Mouse (Mus musculus) frontal cortex, postnatal 25 days (tissue): ENCODE data around the gene Cd47.

Experiments
- DNase-seq, 2 experiments: peaks; one replicate each; pipeline ENCODE4 v3.0.0; 2022; ENCODE audit warnings: low spot score in 2 of 2

Gene Cd47

DNA sequence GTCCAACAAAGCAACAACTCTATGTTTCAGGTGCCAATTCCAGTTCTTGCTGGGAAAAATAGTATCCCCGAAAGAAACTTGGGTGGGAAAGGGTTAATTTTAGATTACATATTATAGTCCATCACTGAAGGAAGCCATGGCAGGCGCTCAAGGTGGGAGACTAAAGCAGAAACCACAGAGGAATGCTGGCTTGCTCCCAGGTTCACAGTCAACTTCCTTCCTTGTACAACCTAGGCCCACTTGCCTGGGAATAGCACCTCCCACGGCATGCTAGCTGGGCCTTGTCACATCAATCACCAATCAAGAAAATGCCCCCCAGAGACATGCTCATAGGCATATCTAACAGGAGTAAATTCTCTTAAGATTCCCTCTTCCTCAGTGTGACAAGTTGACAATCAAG is 32.0 kb downstream of the Cd47 start:
- DNase-seq, result no peak

DNA sequence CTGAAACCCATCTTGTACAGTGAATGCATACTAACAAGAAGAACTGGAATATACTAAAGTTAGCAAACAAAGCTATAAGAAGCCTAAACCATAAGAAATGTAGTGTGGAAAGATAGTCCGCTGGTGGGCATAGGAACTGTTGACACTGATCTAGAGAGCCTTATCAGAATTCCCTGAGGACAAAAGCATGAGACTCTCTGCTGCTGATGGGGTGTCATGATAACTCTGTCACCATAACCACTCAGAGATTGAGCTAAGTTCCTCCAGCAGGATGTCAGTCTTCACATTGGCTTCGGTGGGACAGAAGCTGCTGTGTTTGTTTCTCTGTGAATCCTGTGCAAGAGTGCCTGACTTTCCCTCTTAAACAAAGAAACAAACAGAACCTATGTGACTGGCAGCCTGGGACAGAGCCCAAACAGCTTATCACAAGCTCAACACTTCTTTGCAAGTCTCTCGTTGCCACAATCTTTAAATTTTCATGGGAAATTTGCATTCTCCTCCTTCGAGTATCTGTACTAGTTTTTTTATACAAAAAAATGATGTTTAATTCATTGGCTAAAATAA is 33.9 kb downstream of the Cd47 start:
- no peak for DNase-seq

- no peak for DNase-seq
Observed at GRCm38 (mm10) chr16:49836634-49837164, 36.4 kb downstream of the Cd47 start.

DNA sequence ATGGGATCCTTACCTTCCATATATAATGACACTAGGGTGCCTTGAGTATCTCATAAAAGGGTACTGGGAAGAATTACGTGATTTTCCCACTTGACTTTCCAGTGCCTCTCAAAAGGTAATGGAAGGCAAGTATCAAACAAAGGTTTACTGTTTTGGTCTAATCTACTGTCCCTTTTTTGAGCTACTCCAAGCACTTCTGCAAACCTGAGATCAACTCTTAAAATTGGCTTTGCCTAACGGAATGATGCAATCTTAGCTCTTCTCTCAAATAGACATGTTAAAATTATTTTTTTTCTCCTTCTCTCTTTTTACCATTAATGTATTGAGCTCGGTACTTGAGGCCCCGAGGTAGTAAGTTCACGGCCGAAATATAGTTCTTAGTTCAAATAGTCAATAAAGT is 38.6 kb downstream of the Cd47 start:
- DNase-seq, result no peak

DNA sequence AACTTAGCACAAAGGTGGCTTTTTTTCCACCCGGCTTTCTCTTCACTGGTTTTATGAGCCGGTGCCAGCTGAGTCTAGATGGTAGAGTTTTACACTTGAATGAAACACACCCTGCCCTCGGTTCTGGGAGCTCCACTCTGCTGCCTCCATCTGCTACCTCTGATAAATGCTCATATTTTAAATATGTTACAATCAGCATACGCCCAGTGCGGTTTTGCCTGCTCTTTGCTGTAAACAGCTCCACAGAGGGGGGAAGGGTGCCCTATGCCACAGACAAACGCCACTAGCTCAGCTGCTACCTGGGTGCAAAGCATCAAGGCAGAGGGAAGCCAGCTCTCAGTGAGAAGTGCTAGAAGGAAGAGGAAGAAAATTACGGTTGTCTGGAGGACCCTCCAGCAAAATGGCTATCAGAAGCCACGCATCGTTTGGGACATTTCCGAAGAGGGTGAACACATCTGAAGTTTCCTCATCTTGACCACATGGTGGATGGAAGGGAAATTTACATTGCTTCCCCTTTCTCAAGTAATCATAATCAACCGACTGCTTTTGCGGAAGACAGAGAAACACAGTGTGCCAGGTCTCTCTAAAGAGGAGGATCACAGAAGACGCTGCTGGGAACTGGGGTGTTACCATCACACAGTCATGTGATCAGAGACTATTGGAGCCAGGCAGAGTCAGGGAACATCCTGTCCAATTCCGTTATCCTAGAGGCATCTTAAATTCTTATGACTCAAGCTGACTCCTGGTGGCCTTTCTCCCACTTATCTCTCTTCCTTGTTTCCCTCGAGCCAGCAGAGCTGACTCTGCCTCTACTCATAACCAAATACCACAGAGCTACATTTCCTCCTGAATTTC is 39.6 kb downstream of the Cd47 start:
- no peak for DNase-seq

DNA sequence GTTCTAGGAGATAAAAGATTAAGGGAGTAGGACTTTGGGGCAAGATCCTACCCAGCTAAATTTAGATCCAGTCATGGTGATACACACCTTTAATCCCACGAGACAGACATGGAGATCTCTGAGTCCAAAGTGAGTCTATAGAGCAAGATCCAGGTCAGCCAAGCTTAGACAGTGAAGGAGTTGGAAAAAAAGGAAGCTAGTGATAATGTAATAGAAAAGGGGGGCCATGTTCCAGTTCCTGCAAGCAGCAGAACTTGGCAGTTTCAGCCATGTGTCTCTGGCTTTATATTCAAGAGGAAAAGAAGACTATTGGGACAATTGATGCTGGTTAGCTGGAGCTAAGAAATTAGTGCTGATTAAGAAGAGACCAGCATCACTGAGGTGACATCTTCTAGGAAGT is 43.4 kb downstream of the Cd47 start:
- no peak for DNase-seq

DNA sequence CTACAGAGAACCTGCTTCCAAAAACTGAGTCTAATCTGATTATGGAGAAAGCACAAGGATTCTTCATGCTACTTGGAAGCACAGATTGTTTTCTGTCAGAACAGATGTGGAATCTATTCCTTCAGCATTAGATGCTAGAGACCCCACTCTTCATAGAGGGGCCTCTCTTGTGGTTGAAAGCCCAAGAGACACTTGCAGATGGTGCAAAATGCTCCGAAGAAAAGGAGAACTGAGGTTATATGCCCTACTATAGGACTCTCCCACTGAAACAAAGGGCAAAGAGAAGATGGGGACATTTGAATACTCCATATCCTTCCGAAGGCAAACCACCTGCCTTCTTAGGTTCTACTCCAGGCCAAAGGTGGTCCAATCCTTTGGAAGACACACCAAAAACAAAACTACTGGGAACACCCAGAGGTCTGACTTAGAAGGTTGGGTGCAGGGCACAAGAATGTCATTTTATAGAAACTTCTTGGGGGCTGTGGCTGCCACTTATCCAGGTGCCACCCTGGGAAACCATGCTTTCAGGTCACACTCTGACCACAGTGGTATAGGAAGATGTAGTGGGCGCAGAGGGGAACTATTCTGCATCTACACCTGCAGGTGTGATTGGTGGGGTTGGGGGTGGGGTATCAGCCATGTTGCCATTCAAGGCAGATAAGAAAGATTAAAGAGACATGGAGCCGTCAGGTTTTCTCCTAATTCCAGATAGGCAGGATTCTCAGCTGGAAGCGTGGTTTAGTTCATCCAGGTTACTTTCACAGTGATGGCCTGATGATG is 47.1 kb downstream of the Cd47 start:
- no peak for DNase-seq

DNA sequence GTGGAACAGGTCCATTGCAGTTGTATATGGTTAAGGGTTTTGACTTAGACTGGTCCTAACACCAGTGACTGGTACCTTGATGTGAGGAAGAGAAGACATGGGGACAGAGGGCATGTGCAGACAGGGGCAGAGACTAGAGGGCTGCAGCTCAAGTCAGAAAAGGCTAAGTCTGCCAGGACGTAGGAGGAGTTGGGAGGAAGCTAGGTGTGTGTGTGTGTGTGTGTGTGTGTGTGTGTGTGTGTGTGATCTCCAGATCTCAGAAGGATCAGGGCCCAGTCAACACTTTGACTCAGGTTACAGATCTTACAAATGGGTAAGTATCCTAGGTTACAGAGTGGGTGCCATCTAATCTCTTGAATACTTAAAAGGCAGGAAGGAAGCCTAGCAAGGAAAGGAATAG is 48.3 kb downstream of the Cd47 start:
- no peak for DNase-seq

DNA sequence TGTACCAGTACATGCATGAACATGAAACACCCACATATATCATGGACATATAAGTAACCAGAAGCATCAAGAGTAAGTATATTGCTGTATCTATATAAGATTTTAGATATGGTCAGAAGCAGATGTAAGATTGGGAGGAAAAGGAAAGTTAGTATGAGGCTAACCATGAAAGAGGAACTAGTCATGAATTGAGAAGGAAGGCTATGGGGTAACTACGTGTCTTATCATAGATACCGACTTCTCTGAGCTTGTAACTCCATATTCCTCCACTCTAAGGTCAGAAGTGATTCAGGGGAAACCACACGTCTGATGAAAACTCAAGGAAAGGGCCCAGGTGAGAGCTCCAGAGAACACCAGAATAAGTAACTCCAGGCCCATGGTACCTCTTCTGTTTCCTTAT is 52.6 kb downstream of the Cd47 start:
- no peak for DNase-seq

- DNase-seq, result no peak
Observed at GRCm38 (mm10) chr16:49853633-49854032, 53.3 kb downstream of the Cd47 start.

DNA sequence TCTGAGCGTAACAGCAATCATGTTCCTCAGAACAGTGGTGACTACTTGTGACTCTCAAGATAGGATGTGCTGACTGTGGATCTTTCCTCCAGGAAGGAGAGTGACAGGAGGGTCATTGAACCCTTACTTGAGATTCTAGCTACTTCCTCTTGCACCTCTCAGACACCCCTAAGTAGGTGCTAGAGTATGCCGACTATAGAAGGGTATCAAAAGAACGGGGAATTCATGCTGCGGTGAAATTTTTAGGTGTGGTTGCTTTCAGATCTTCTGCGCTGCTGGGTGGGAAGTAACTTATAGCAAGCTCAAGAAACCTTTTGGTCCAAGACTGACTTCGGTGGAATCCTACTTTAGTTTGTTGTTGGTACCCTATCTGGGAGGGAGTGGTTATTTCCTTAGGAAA is 53.9 kb downstream of the Cd47 start:
- no peak for DNase-seq

DNA sequence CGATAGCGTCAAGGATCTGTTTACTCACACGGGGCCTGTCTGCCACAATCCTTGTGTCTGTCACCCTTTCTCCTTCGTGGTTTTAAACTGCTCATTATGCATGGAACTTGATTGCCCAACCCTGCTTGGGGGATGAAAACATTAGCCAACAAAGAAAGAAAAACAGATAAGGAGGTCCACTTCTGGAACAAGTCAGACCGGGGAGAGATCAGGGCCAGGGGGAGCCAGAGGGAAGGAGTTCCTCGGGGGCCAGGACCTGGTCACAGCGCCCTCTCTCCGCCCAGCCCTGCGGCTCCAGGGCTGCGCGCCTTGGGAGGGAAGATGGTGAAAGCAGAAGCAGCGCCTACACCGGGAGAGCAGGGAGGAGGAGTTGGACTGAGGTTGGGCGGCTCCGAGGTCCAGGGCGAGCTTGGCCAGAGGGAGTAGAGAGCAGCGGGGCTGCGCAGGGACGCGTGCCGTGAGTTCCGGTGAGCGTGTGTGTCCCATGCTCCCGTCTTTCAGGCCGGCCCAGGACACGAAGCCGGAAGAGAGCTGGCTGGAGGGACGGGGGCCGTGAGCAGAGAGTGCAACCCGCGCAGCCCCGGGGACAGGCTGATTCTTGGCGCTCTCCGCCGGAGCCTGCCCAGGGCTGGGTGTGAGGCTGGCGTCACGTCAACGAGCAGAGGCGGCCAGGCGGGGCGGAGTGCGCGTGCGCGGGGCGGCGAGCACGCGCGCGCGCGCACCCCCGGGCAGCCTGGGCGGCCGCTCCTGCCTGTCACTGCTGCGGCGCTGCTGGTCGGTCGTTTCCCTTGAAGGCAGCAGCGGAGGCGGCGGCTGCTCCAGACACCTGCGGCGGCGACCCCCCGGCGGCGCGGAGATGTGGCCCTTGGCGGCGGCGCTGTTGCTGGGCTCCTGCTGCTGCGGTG is 54.9 kb downstream of the Cd47 start:
- peak; percentile 82 to 83 for DNase-seq

GRCm38 (mm10) chr16:49855836-49856503 is 55.6 kb downstream of the Cd47 start:
- DNase-seq, result no peak

DNA sequence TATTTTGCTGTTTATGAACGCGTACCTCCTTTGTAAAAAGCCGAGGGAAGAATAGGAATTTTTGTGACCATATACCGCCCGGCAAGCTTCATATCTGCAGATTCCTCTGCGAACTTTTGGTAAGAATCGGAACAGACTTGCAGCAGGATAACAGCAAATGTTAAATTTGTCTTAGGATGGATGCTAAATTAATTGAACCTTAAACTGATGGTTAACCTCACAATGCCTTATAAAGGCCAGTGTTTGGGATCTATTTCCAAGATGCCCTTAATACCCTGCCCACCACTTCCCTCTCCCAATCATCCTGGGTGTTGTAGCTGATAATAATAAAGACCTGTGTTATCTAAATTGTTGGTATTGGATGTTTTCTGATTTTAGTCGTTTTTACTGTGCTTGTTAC is 56.3 kb downstream of the Cd47 start:
- no peak for DNase-seq

GRCm38 (mm10) chr16:49857504-49858160 is 57.3 kb downstream of the Cd47 start:
- no peak for DNase-seq

DNA sequence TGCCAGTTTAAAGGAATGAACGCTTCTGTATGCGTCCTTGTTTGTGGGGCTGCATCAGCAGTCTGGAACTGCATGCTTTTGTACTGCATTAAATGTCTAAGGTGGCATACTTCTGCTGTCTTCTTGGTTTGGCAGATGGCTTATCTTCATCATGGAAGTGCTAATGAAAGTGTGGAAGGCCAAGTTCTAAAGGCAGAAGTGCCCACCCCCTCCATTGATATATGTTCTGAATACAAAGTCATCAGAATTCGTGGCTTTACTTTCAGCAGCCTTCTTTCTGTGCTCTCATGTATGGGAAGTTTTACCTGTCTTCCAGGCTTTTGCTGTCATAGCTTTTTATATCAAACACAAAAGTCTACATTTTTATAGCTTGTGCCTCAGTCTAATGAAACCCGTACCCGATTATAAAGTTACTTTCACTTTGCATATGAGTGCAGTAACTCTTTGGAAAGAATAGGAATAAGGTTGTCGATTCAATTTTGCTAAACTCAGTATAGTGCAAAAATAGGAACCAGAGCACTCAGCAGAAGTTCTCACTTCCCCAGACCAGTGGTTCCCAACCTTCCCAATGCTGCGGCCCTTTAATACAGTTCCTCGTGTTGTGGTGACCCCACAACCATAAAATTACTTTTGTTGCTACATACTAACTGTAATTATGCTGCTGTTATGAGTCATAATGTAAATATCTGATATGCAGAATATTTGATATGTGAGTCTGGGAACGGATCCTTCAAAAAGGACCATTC is 58.0 kb downstream of the Cd47 start:
- no peak for DNase-seq

DNA sequence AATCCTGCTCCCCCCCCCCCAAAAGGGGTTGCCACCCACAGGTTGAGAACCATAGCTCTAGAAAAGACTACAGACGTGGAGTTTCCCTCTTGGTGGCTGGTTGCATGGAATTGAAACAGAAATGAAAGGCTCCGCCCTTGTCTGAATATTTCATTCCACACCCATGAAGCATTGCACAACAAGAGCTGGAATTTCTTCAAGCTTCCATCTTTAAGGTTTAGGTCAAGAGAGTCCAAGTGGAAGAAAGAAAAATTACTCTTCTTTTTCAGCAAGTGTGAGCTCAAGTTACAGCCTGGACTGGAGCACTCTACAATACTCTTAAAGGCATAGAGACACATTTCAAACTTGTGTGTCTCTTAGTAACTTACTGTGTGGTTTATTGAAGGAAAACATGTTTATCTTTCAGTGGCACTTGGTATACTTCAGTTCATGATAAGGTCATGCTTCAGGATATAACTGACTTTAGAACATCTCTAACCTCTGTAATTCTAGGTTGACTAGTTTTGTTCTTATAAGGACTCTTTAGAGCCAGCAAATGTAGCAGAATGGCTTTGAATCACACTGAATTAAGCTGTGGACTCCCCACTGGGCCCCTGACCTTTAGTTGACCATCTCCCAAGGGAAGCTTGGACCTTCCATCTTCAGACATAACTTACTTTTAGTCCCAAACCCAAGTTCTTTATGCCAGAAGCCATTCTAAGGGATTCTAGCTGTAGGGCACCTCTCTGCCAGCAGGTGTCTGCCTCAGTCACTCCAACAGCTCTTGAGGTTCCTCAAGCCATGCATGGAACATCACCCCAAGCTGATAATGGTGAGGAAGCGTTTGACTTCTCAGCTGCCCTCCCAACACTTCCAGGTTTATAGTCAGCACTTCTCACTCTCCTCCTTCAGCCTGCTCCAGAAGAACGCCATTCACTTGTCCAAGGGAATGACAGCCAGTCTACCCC is 58.8 kb downstream of the Cd47 start:
- no peak for DNase-seq

GRCm38 (mm10) chr16:49861986-49862385 is 61.7 kb downstream of the Cd47 start:
- DNase-seq, result no peak

DNA sequence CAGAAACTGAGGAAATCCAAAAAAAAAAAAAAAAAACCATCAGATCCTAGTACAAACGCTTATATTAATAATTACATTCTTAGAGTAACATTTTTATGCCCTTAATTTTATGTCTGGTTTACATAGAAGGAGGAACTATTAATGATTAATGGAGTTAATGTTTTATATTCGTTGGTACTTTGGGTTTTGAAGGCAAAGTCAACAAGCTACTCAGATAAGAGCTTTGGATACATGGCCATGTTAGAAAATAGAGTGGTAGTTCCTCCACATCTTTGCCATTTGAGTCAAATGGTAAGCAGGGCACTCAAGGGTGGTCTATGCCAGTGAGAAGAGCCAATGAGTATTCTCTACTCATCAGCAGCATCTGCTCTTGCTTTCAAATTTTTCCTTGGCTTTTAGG is 66.3 kb downstream of the Cd47 start:
- DNase-seq, result no peak
